Mouse (Mus musculus) cerebellum, postnatal 4 days (tissue): ENCODE measurements at regions not wholly inside any gene's neighbourhood (a gene's known extent, or its start where the extent isn't known, plus 50 kb on each side); places are given as distances from the start of the nearest gene placed in this dataset.

ENCODE experiments used
- DNase-seq, 2 experiments: peaks; one replicate each; pipeline ENCODE4 v3.0.0; 2022; ENCODE audit warnings: low spot score in 2 of 2, mixed read lengths in 1 of 2

- no peak for DNase-seq
Observed at GRCm38 (mm10) chr12:32642493-32642892, 176.9 kb upstream of the Nampt start.

GRCm38 (mm10) chr12:32653096-32653495 is 166.2 kb upstream of the Nampt start:
- DNase-seq, result no peak

GRCm38 (mm10) chr12:32656194-32656593 is 163.2 kb upstream of the Nampt start:
- no peak for DNase-seq

GRCm38 (mm10) chr12:32661782-32662413 is 157.4 kb upstream of the Nampt start:
- no peak for DNase-seq

GRCm38 (mm10) chr12:32666040-32666439 is 153.3 kb upstream of the Nampt start:
- no peak for DNase-seq

- DNase-seq, result no peak
Observed at GRCm38 (mm10) chr12:32677908-32678307, 141.4 kb upstream of the Nampt start.

GRCm38 (mm10) chr12:32678756-32679155 is 140.6 kb upstream of the Nampt start:
- DNase-seq, result no peak

GRCm38 (mm10) chr12:32681910-32682309 is 137.4 kb upstream of the Nampt start:
- no peak for DNase-seq

GRCm38 (mm10) chr12:32683375-32683774 is 136.0 kb upstream of the Nampt start:
- DNase-seq, result no peak

GRCm38 (mm10) chr12:32685788-32686385 is 133.5 kb upstream of the Nampt start:
- DNase-seq, result no peak

- no peak for DNase-seq
Observed at GRCm38 (mm10) chr12:32689361-32689760, 130.0 kb upstream of the Nampt start.

GRCm38 (mm10) chr12:32690096-32690495 is 129.2 kb upstream of the Nampt start:
- DNase-seq, result no peak

GRCm38 (mm10) chr12:32692081-32692819 is 127.1 kb upstream of the Nampt start:
- peak in 1 of 2 experiments; percentile 61 for DNase-seq

- no peak for DNase-seq
Observed at GRCm38 (mm10) chr12:32692962-32693361, 126.4 kb upstream of the Nampt start.

GRCm38 (mm10) chr12:32693678-32694077 is 125.7 kb upstream of the Nampt start:
- DNase-seq, result no peak

GRCm38 (mm10) chr12:32696832-32697231 is 122.5 kb upstream of the Nampt start:
- DNase-seq, result no peak

GRCm38 (mm10) chr12:32709188-32709587 is 110.2 kb upstream of the Nampt start:
- DNase-seq, result no peak

- peak; percentile 57 to 83 for DNase-seq
Observed at GRCm38 (mm10) chr12:32717129-32717921, 102.0 kb upstream of the Nampt start.

- no peak for DNase-seq
Observed at GRCm38 (mm10) chr12:32719203-32719602, 100.1 kb upstream of the Nampt start.

- DNase-seq, result peak in 1 of 2 experiments; percentile 13
Observed at GRCm38 (mm10) chr12:32724451-32725188, 94.7 kb upstream of the Nampt start.

- no peak for DNase-seq
Observed at GRCm38 (mm10) chr12:32727539-32727938, 91.8 kb upstream of the Nampt start.
